Mouse (Mus musculus) E14TG2a.4 (cell line): ENCODE measurements at regions not wholly inside any gene's neighbourhood (a gene's known extent, or its start where the extent isn't known, plus 50 kb on each side); places are given as distances from the start of the nearest gene placed in this dataset.
A peak's percentile ranks its signal among the peaks of the same experiment; 100 is the strongest.

Source experiments
- CTCF ChIP-seq: conservative IDR thresholded peaks from 2 replicates; pipeline ENCODE4 v1.5.1; 2014; ENCODE audit warnings: low read length
- NANOG ChIP-seq: IDR thresholded peaks from 2 replicates; pipeline ENCODE4 v1.6.1; 2014; ENCODE audit warnings: borderline replicate concordance, low read length, mixed read lengths

DNA sequence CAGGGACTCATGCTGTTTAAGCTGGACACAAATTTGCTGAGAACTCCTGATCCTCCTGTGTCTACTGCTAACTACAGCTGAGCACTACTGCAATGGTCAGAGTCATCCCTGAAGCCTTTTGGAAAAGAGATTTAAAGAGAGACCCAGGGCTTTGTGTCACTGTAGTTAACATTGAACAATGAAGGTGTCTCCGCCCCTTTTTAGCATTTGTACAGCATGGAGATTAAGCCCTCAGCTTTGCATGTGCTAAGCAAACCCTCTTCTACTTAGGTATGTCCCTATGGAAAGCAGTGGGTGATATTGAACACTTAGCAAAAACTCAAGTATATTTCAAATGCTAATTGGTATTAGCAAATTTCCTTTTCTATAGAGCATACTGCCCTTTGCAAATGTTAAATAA, 231.6 kb downstream of the Etaa1 start:
- TF ChIP-seq CTCF = no peak
- TF ChIP-seq NANOG = peak; percentile 16; the same call in 1 of the 2 replicates
